Mouse (Mus musculus) forebrain, embryonic 15.5 days (tissue): ENCODE measurements around the gene Slc25a39. TPM values are rescaled to one million over a fixed set of nuclear protein-coding genes. Genes with fewer than 3 reads are reported as not detected.

Experiments
- ATAC-seq: fragments of 200-750 bp; cut with Nextera tagmentation; replicated peaks from 2 replicates; pipeline ENCODE4 v1.8.0; 2017; ENCODE audit warnings: mild to moderate bottlenecking, moderate TSS enrichment, moderate library complexity
- H3K27ac ChIP-seq: fragments of 300-500 bp; sonication (generic); replicated peaks from 2 replicates; pipeline ENCODE4 v1.5.1; 2015; ENCODE audit warnings: mild to moderate bottlenecking, inconsistent platforms
- H3K27me3 ChIP-seq: fragments of 300-500 bp; sonication (generic); 2 replicates; pipeline ENCODE4 v1.6.1; 2015; ENCODE audit warnings: inconsistent platforms
- H3K36me3 ChIP-seq: fragments of 300-500 bp; sonication (generic); 2 replicates; pipeline ENCODE4 v1.6.1; 2015; ENCODE audit warnings: mild to moderate bottlenecking, inconsistent platforms
- H3K4me1 ChIP-seq: fragments of 300-500 bp; sonication (generic); 2 replicates; pipeline ENCODE4 v1.6.1; 2015; ENCODE audit warnings: inconsistent platforms
- H3K4me2 ChIP-seq: fragments of 300-500 bp; sonication (generic); replicated peaks from 2 replicates; pipeline ENCODE4 v1.6.1; 2015; ENCODE audit warnings: mild to moderate bottlenecking, inconsistent platforms
- H3K4me3 ChIP-seq: fragments of 300-500 bp; sonication (generic); 2 replicates; pipeline ENCODE4 v1.5.1; 2015; ENCODE audit warnings: mild to moderate bottlenecking, inconsistent platforms
- H3K9ac ChIP-seq: fragments of 300-500 bp; sonication (generic); replicated peaks from 2 replicates; pipeline ENCODE4 v1.6.1; 2015; ENCODE audit warnings: mild to moderate bottlenecking, inconsistent platforms
- H3K9me3 ChIP-seq: fragments of 300-500 bp; sonication (generic); 2 replicates; pipeline ENCODE4 v1.6.1; 2016; ENCODE audit warnings: inconsistent platforms
- WGBS: fragments of 180-500 bp; shearing (Covaris S2); methylation state at CpG from one replicate; pipeline ENCODE4 v1.1.7; 2015; ENCODE audit warnings: mixed read lengths; 5-methylcytosine and 5-hydroxymethylcytosine counted together
- polyA plus RNA-seq: library from polyadenylated mRNA; unstranded; fragments of >200 nt; fragmentation: Nextera tagmentation; extraction: Ambion mirVana; gene quantifications from 2 replicates; pipeline ENCODE4 v1.2.1, GENCODE M21; 2015

Slc25a39 gene
- polyA plus RNA-seq, 1 experiment from 2014 or later: 144 TPM

- Histone ChIP-seq H3K4me3 (no peak overlapping the region), H3K36me3 (peaks cover 36% of the 10 kb centered on the region), H3K4me1 (peaks cover 58% of the 10 kb centered on the region), H3K4me2 (no peak overlapping the region), H3K9ac (no peak overlapping the region), H3K27me3 (no peaks in the 10 kb centered on the region; the same call in 1 of the 2 replicates), H3K9me3 (no peaks in the 10 kb centered on the region), H3K27ac (no peak overlapping the region)
- WGBS: 5% methylated on average over 7 of the region's 7 CpGs
- ATAC-seq: peak; percentile 57
Observed at GRCm38 (mm10) chr11:102434406-102434805, 26.7 kb upstream of the Slc25a39 start.

- H3K9me3 ChIP-seq: no peaks in the 10 kb centered on the region
- no peak for ATAC-seq
- H3K27ac ChIP-seq: no peak overlapping the region
- H3K27me3 ChIP-seq: no peaks in the 10 kb centered on the region; the same call in 1 of the 2 replicates
- H3K4me3 ChIP-seq: no peak overlapping the region
- H3K9ac ChIP-seq: no peak overlapping the region
- H3K36me3 ChIP-seq: peaks cover 31% of the 10 kb centered on the region
- no peak overlapping the region for H3K4me2 ChIP-seq
- whole genome bisulfite sequencing: 87% methylated on average over 7 of the region's 7 CpGs
- H3K4me1 ChIP-seq: peaks cover 54% of the 10 kb centered on the region
Observed at GRCm38 (mm10) chr11:102433866-102434265, 26.1 kb upstream of the Slc25a39 start.

DNA sequence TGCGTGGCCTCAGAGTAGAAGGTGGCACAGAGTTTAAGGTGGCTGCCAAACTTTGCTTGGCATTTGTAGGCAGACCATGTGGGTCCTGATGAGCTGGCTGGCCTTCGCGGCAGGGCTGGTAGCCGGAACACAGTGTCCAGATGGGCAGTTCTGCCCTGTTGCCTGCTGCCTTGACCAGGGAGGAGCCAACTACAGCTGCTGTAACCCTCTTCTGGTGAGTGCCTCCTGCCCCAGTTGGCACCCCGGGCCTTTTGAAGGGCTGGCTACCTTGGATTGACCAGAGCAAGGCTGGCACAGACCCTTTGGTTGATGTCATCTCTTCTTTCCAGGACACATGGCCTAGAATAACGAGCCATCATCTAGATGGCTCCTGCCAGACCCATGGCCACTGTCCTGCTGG, 25.1 kb upstream of the Slc25a39 start:
- Histone ChIP-seq H3K9ac (no peak overlapping the region), H3K4me2 (no peak overlapping the region), H3K4me1 (peaks cover 44% of the 10 kb centered on the region), H3K9me3 (no peaks in the 10 kb centered on the region), H3K36me3 (peaks cover 30% of the 10 kb centered on the region), H3K4me3 (no peak overlapping the region), H3K27ac (no peak overlapping the region), H3K27me3 (no peaks in the 10 kb centered on the region; the same call in 1 of the 2 replicates)
- WGBS: 91% methylated on average over 6 of the region's 6 CpGs
- no peak for ATAC-seq

DNA sequence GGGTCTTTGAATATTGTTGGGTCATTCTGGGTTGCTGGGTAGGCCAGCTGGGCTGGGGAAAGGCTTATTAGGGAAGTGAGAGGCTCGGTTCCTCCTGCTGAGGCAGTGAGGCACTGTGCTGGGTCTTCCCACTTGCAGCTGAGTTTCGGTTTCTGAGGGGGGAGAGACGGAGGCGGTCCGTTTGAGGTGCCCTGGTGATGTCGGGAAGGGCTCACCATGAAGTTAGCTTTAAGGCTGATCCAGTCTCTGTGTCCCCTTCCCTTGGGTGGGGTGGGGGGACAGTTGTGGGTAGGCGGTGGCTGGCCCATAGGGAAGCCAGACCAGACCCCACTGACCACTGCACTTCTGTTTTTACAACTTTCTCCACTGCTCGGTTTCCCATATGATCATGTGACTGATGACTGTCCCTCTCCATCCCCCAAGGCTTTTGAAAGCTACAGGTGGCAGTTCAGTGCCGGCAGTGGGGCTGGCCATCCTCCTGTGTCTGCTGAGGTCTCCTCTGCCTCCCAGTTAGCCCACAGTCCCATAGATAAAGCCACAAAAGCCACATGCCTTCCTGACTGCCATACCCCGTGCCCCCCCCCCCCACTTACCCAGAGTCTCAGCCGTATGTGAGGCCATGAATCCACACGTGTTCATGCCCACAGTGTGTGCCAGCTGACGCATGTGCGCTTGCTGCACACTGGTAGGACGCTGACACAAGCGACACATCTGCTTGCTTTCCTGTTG, 24.5 kb upstream of the Slc25a39 start:
- no peak overlapping the region for H3K9ac ChIP-seq
- no peak overlapping the region for H3K27ac ChIP-seq
- H3K4me3 ChIP-seq: no peak overlapping the region
- peaks cover 38% of the 10 kb centered on the region for H3K4me1 ChIP-seq
- ATAC-seq: no peak
- H3K36me3 ChIP-seq: peaks cover 25% of the 10 kb centered on the region
- 68% methylated on average over 16 of the region's 16 CpGs for WGBS
- H3K9me3 ChIP-seq: no peaks in the 10 kb centered on the region
- H3K27me3 ChIP-seq: no peaks in the 10 kb centered on the region; the same call in 1 of the 2 replicates
- H3K4me2 ChIP-seq: no peak overlapping the region

- Histone ChIP-seq H3K9ac (no peak overlapping the region), H3K27me3 (no peaks in the 10 kb centered on the region; the same call in 1 of the 2 replicates), H3K36me3 (peaks cover 21% of the 10 kb centered on the region), H3K4me3 (no peak overlapping the region), H3K27ac (no peak overlapping the region), H3K9me3 (no peaks in the 10 kb centered on the region), H3K4me1 (peaks cover 33% of the 10 kb centered on the region), H3K4me2 (no peak overlapping the region)
- no peak for ATAC-seq
- 88% methylated on average over 3 of the region's 3 CpGs for WGBS
Observed at GRCm38 (mm10) chr11:102431728-102432114, 24.0 kb upstream of the Slc25a39 start.

- 1% methylated on average over 7 of the region's 7 CpGs for WGBS
- H3K4me2 ChIP-seq: peak overlapping the region; percentile 99
- peaks cover 33% of the 10 kb centered on the region for H3K4me1 ChIP-seq
- H3K9me3 ChIP-seq: no peaks in the 10 kb centered on the region
- no peaks in the 10 kb centered on the region; the same call in 1 of the 2 replicates for H3K27me3 ChIP-seq
- H3K9ac ChIP-seq: peak overlapping the region; percentile 63
- H3K4me3 ChIP-seq: peak overlapping the region; percentile 72
- peaks cover 16% of the 10 kb centered on the region for H3K36me3 ChIP-seq
- peak overlapping the region; percentile 80 for H3K27ac ChIP-seq
- ATAC-seq: peak; percentile 39; the same call in 1 of the 2 replicates
Observed at GRCm38 (mm10) chr11:102431018-102431645, 23.4 kb upstream of the Slc25a39 start.

DNA sequence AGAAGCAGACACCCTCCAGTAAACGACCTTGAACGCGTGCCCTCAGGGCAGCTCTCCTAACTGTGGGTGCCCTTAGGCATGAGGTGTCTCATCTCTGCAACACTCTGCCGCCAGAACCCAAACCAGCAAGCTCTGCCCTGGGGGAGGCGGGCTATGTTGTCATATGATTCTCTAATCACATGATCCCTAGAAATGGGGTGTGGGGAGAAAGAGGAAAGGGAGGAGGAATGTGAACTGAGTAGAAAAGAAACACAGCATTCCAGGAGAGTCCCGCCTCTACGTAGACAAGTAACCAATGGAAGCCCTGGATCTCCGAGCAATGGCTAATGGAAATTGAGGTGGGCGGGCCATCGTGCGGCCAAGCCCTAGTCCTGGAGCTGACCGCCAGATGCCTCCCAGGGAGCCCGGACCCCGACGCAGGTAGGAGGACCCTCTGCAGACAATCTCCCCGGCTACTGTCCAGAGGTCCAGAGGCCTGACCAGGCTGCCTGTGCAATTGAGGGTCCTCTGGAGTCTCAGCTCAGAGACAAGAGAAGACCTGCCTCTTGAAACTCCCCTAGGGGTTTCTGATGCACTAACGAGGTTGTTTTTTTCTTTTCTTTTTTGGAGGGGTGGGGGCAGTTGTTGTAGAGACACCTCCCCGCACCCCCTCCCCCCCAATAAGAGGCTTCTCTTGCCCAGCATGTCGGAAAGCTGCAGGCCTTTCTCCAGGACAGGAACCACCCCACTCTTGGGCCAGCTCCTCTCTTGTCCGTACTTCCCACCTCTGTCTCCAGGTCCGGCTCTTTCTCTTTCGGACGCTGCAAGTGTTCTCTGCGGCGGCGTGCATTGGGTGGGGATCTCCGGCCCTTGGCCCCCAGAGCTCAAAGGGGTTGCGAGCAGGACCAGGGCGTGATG, 22.6 kb upstream of the Slc25a39 start, which contains the start of gene Grn:
TSS of gene Grn (plus strand) at position 195 of the 897 bp plus-strand sequence.
- peak within 1 kb of the TSS; percentile 80 for H3K27ac ChIP-seq
- H3K4me2 ChIP-seq: peak within 1 kb of the TSS; percentile 99
- H3K27me3 ChIP-seq: no peaks in the 10 kb centered on the region; the same call in 1 of the 2 replicates
- peak within 1 kb of the TSS; percentile 72 for H3K4me3 ChIP-seq
- peak; percentile 93 for ATAC-seq
- H3K9ac ChIP-seq: peak within 1 kb of the TSS; percentile 63
- peaks cover 30% of the 10 kb centered on the region for H3K4me1 ChIP-seq
- no peaks in the 10 kb centered on the region for H3K9me3 ChIP-seq
- under 1% methylated on average over 29 of the region's 29 CpGs for WGBS
- peaks cover 9% of the 10 kb centered on the region for H3K36me3 ChIP-seq

- no peak for ATAC-seq
- Histone ChIP-seq H3K36me3 (peaks cover under 1% of the 10 kb centered on the region; the same call in 1 of the 2 replicates), H3K27me3 (no peaks in the 10 kb centered on the region; the same call in 1 of the 2 replicates), H3K4me1 (peaks cover 30% of the 10 kb centered on the region), H3K27ac (peak overlapping the region; percentile 54; the same call in 1 of the 2 replicates), H3K9me3 (no peaks in the 10 kb centered on the region), H3K4me2 (peak overlapping the region; percentile 99), H3K4me3 (peak overlapping the region; percentile 72), H3K9ac (peak overlapping the region; percentile 53)
- 48% methylated on average over 3 of the region's 3 CpGs for WGBS
Observed at GRCm38 (mm10) chr11:102429551-102429950, 21.8 kb upstream of the Slc25a39 start.

- no peak overlapping the region for H3K9ac ChIP-seq
- no peaks in the 10 kb centered on the region for H3K9me3 ChIP-seq
- WGBS: 73% methylated on average over 8 of the region's 8 CpGs
- H3K4me1 ChIP-seq: peaks cover 27% of the 10 kb centered on the region
- no peak overlapping the region for H3K27ac ChIP-seq
- no peak for ATAC-seq
- H3K27me3 ChIP-seq: no peaks in the 10 kb centered on the region; the same call in 1 of the 2 replicates
- no peak overlapping the region for H3K4me2 ChIP-seq
- H3K36me3 ChIP-seq: no peaks in the 10 kb centered on the region
- H3K4me3 ChIP-seq: no peak overlapping the region
Observed at GRCm38 (mm10) chr11:102428981-102429540, 21.3 kb upstream of the Slc25a39 start.

DNA sequence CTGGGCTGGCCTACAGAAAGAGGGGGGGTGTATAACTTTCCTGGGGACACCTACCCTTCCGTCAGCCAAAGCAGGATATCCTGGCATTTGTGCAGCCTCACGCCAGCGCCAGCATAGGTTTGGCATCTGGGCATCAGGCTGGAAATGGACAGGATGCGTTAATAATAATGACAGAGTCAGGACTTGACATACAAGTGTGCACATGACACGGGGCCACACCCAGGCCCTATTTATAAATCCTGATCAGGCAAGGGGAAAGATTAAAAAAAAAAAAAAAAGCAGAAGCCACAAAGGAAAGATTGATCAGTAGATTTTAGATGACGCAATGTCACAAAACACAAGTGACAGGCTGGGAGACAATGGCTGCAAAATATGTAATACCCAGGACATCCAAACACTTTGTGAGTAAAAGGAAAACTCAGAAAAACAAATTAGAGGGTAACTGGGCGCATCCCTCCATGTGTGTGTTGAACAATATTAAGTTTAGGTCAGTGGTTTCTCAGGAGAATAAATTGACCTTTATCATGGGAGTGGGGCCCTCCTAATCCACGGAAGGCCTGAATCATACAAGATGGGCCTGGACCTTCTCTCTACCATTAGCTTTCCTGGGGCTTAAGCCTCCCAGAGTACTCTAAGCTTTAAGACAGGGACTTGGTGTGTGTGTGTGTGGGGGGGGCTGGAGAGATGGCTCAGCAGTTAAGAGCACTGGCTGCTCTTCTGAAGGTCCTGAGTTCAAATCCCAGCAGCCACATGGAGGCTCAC, 18.0 kb upstream of the Slc25a39 start:
- Histone ChIP-seq H3K27me3 (no peaks in the 10 kb centered on the region; the same call in 1 of the 2 replicates), H3K9ac (no peak overlapping the region), H3K4me1 (peaks cover 11% of the 10 kb centered on the region), H3K36me3 (no peaks in the 10 kb centered on the region), H3K9me3 (no peaks in the 10 kb centered on the region), H3K4me2 (no peak overlapping the region), H3K27ac (no peak overlapping the region), H3K4me3 (no peak overlapping the region)
- 80% methylated on average over 8 of the region's 8 CpGs for WGBS
- no peak for ATAC-seq

GRCm38 (mm10) chr11:102424666-102425065, 16.9 kb upstream of the Slc25a39 start:
- WGBS: 74% methylated on average over 6 of the region's 6 CpGs
- ATAC-seq: no peak
- no peaks in the 10 kb centered on the region for H3K36me3 ChIP-seq
- peaks cover 4% of the 10 kb centered on the region for H3K4me1 ChIP-seq
- no peaks in the 10 kb centered on the region for H3K9me3 ChIP-seq
- no peak overlapping the region for H3K4me3 ChIP-seq
- no peaks in the 10 kb centered on the region; the same call in 1 of the 2 replicates for H3K27me3 ChIP-seq
- H3K9ac ChIP-seq: no peak overlapping the region
- H3K27ac ChIP-seq: no peak overlapping the region
- H3K4me2 ChIP-seq: no peak overlapping the region
